Mouse (Mus musculus) central nervous system, embryonic 18 days (tissue): ENCODE results near the gene Olfr129. TPM values are rescaled to one million over a fixed set of nuclear protein-coding genes. Genes with fewer than 3 reads are reported as not detected.

Experiments
- polyA plus RNA-seq: library from polyadenylated mRNA; depleted of rRNA; stranded (reverse); fragments of >200 nt; gene quantifications from 2 replicates; pipeline ENCODE4 v1.2.3, GENCODE M21; 2012; rRNA removed

The Olfr129 gene
- not detected in 2 replicates for polyA plus RNA-seq

DNA sequence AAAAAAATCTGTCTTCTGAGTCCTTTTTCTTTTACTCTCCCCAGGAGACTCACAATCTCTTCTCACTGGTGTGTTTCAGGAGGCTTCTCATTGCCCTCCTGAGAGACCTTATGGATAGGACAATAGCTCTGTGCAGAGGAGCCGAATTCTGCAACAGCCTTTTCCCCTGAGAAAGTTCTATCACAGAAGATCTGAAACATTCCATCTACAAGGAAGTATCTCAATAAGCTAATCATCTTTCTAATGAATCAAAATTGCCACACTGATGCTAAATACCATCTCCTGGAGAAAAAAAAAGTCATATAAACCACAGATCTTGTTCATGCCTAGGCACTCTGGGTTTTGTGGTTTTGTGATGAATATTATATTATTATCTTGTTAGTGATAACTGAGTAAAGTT is at the start of gene Olfr129:
Gene Olfr129 (minus strand): TSS at position 101 of the 400 bp plus-strand sequence.

DNA sequence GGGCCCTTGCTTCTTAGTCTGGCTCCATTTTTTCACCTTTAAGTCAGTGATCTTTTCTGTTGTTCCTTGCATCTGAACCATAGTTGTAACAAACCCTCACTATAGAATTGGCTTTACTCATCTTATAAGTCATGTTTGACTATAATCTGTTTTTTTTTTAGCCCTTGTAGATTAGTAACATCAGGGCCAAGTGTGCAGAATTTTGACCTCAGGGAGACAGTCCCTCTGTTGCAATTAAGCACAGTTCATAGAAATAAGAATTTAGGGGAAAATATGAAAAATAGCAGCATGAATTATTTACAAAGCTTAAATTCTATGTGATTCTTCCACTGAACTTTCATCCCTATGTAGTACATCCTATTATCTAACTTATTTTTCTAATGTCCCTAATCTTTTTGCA is 28.7 kb upstream of the Olfr129 start, which contains the start of gene Olfr131:
Gene Olfr131 (minus strand): TSS at position 101 of the 400 bp plus-strand sequence.

DNA sequence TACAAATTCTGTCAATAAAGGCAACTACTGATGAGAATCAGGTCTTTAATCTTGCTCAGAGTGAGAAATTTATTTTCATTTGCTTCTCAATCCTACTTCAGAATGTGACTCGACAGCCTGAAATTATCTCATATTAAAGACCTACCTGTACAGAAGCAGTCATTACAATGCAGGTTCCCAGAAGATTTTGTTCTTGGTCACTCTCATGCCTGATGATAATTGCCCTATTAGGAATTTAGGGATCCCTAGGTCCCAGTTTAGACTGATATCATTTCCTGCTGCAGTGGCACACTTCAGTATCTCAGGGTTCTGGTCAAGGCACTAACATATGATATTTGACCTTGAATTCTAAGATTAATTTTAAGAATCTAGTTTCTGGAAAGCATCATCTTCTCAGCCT is 3.7 kb upstream of the Olfr129 start, which contains the start of gene Olfr130:
Gene Olfr130 (plus strand): TSS at position 301 of the 400 bp plus-strand sequence.

Other genes with a start within 250 kb of the Olfr129 start
- gene Olfr125, start 227.1 kb downstream of the Olfr129 start, polyA plus RNA-seq, result not detected in 2 replicates
- gene Olfr126, start 212.6 kb downstream of the Olfr129 start, polyA plus RNA-seq, result not detected in 2 replicates
- gene Olfr127, start 159.6 kb downstream of the Olfr129 start, polyA plus RNA-seq, result not detected in 2 replicates
- not detected in 2 replicates for gene Olfr128, start 139.5 kb downstream of the Olfr129 start, polyA plus RNA-seq
- not detected in 2 replicates for gene Olfr761, start 107.0 kb downstream of the Olfr129 start, polyA plus RNA-seq
- gene Olfr130, start 3.8 kb upstream of the Olfr129 start, polyA plus RNA-seq, result not detected in 2 replicates
- not detected in 2 replicates for gene Olfr131, start 28.6 kb upstream of the Olfr129 start, polyA plus RNA-seq
- not detected in 2 replicates for gene Olfr132, start 74.4 kb upstream of the Olfr129 start, polyA plus RNA-seq
- gene Olfr133, start 85.2 kb upstream of the Olfr129 start, polyA plus RNA-seq, result not detected in 2 replicates
- gene Olfr134, start 111.3 kb upstream of the Olfr129 start, polyA plus RNA-seq, result not detected in 2 replicates
- gene Olfr135, start 144.3 kb upstream of the Olfr129 start, polyA plus RNA-seq, result not detected in 2 replicates
- not detected in 2 replicates for gene Olfr138, start 201.0 kb upstream of the Olfr129 start, polyA plus RNA-seq
- gene Olfr137, start 247.5 kb upstream of the Olfr129 start, polyA plus RNA-seq, result not detected in 2 replicates